Mouse (Mus musculus): ENCODE measurements around the gene Abcc1.
A peak's percentile ranks its signal among the peaks of the same experiment; 100 is the strongest.

Gene Abcc1

DNA sequence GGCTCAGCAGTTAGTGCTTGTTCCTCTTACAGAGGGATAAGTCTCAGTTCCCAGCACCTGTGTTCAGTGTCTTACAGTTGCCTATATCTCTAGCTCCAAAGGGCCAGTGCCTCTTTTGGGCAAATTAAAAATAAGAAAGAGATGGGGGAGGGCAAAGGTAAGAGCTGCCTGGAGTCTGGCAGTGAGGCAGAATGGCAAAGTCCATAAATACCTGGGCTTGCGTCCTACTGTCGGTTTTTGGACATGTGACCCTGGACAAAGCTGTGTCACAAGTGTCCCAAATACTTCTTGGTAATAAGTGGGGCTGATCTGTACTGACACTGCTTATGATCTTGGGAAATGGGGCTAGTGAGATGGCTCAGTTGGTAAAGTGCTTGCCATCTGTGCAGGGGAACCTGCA lies 113.6 kb downstream of the Abcc1 start:
- Histone ChIP-seq H3K27me3 (ENCODE audit: insufficient read depth, low read length) (no peaks in the 10 kb centered on the region), H3K9me3 (ENCODE audit: low read length) (peaks cover 10% of the 10 kb centered on the region), H3K4me1 (replicated peaks; ENCODE audit: low read depth, low read length) (no peaks in the 10 kb centered on the region), H3K36me3 (ENCODE audit: insufficient read depth, low read length) (peaks cover 53% of the 10 kb centered on the region), H3K4me3 (replicated peaks; ENCODE audit: low read length) (no peak overlapping the region)
- TF ChIP-seq NANOG (IDR thresholded peaks at IDR 0.05; ENCODE audit: borderline replicate concordance, low read length), result no peak
- TF ChIP-seq CTCF (conservative IDR thresholded peaks at IDR 0.05; ENCODE audit: low read length), result no peak
- no peak for TF ChIP-seq POU5F1 (IDR thresholded peaks at IDR 0.05; ENCODE audit: borderline replicate concordance, low read length)

DNA sequence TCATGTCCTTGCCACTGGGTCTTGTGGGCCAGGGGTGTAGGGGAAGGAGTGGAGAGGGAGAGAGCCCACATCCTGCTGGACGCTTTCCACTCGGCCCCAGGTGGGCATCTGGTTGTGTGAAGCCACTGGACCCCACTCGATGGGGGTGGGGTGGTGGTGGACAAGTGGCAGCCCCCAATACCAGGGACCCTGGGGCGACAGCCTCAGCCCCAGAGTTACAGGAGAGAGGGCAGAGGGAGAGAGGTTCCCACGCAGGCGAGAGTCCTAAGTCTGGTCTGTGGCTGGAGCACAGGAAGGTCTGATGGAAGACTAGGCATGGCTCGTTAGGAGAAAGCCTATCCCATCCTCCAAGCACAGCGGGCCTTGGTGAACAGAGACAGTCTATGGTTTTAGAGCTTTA lies 114.7 kb downstream of the Abcc1 start:
- peaks cover 19% of the 10 kb centered on the region for H3K9me3 ChIP-seq (ENCODE audit: low read length)
- TF ChIP-seq CTCF (conservative IDR thresholded peaks at IDR 0.05; ENCODE audit: low read length), result no peak
- TF ChIP-seq NANOG (IDR thresholded peaks at IDR 0.05; ENCODE audit: borderline replicate concordance, low read length), result no peak
- no peak for TF ChIP-seq POU5F1 (IDR thresholded peaks at IDR 0.05; ENCODE audit: borderline replicate concordance, low read length)
- no peaks in the 10 kb centered on the region for H3K27me3 ChIP-seq (ENCODE audit: insufficient read depth, low read length)
- H3K4me1 ChIP-seq (replicated peaks; ENCODE audit: low read depth, low read length), result no peaks in the 10 kb centered on the region
- peaks cover 43% of the 10 kb centered on the region for H3K36me3 ChIP-seq (ENCODE audit: insufficient read depth, low read length)
- H3K4me3 ChIP-seq (replicated peaks; ENCODE audit: low read length), result no peak overlapping the region

DNA sequence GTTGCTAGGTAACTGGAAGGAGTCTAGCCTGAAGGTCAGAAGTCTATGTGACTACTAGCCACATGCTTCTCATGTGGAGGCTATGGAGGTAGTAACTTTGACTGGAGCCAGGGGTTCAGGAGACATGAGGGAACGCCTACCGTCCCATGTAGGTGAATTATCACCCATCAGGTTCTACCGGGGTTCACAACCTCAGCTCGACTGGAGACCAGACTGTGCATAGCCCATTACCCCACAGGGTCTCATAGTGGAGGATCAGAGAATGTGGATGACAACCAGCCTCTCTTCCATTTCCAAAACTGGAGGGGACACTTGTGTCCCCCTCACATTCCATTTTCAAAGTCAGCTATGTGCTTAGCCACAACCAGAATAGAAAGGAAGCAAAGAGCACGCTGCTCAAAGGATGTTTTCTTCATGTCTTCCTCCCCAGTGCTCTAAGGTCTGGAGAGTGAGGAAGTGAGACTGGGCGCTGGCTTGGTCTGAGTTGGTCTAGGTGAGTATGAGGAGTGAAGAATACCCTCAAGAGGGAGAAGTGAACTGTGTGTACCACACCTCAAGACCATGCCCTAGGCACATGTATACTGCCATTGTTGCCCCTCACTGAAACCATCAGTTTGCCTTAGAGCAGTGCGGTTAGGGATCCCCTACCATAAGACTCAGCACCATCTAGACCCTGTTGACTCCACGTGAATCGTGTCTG lies 115.5 kb downstream of the Abcc1 start:
- Histone ChIP-seq H3K9me3 (ENCODE audit: low read length) (peaks cover 25% of the 10 kb centered on the region), H3K27me3 (ENCODE audit: insufficient read depth, low read length) (no peaks in the 10 kb centered on the region), H3K4me3 (replicated peaks; ENCODE audit: low read length) (no peak overlapping the region), H3K36me3 (ENCODE audit: insufficient read depth, low read length) (peaks cover 35% of the 10 kb centered on the region), H3K4me1 (replicated peaks; ENCODE audit: low read depth, low read length) (no peaks in the 10 kb centered on the region)
- no peak for TF ChIP-seq POU5F1 (IDR thresholded peaks at IDR 0.05; ENCODE audit: borderline replicate concordance, low read length)
- no peak for TF ChIP-seq CTCF (conservative IDR thresholded peaks at IDR 0.05; ENCODE audit: low read length)
- TF ChIP-seq NANOG (IDR thresholded peaks at IDR 0.05; ENCODE audit: borderline replicate concordance, low read length), result no peak

DNA sequence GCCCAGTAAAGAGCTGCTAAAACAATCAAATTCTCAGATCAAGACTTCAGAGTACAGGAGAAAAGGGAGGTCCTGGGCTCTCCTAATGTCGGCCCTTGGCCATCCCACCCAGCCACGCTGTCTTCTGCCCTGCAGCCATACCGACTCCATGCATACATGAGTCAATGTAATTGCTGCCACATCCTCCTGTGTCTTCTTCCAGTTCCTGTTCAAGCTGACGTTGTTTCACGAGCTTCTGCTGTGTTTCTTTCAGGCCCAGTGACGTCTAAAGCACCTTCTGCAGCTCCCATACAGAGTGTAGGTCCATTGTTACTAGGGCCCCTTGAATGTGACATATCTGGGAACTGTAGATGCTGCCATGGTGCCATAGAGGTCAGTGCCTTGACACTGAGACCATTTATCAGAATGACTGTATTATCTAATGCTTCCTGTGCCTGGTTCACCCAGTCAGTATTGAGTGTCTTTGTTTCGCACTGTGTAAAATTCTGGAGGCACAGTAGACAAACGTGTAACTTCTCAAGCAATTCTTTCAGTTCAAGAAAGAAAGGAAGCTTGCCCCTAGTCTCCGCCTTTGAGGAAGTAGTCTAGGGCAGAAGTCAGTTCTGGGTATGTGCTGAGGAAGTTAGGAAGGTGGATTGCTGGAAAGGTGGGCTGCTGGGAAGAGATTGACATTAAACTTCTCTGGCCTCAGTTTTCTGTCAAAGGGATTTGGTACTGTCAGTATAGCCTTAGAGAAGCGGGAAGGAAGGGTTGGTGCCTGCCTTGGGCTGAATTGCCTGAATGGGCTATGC lies 116.3 kb downstream of the Abcc1 start:
- TF ChIP-seq POU5F1 (IDR thresholded peaks at IDR 0.05; ENCODE audit: borderline replicate concordance, low read length) (no peak), CTCF (conservative IDR thresholded peaks at IDR 0.05; ENCODE audit: low read length) (no peak), NANOG (IDR thresholded peaks at IDR 0.05; ENCODE audit: borderline replicate concordance, low read length) (no peak)
- H3K27me3 ChIP-seq (ENCODE audit: insufficient read depth, low read length), result no peaks in the 10 kb centered on the region
- H3K9me3 ChIP-seq (ENCODE audit: low read length), result peaks cover 25% of the 10 kb centered on the region
- no peak overlapping the region for H3K4me3 ChIP-seq (replicated peaks; ENCODE audit: low read length)
- H3K36me3 ChIP-seq (ENCODE audit: insufficient read depth, low read length), result peaks cover 26% of the 10 kb centered on the region
- H3K4me1 ChIP-seq (replicated peaks; ENCODE audit: low read depth, low read length), result no peaks in the 10 kb centered on the region

DNA sequence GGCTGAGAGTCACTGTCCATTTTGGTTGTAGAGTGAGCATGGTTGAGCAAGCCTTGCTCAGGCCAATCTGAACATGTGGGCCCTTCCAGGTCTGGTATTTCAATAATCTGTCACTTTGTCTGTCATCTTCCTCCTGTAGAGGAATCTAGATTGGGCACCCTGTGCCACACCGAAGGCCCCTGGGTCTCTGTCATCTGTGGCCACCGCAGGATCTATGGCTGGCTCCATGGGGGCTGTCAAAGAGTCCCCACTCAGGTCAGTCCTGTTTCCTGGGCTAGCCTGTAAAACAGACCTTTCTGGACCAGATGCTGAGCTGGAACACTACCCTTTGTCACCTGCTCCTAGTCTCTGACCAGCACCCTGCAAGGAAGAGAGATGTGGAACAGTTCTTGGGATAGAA lies 118.3 kb downstream of the Abcc1 start:
- Histone ChIP-seq H3K4me3 (replicated peaks; ENCODE audit: low read length) (no peak overlapping the region), H3K36me3 (ENCODE audit: insufficient read depth, low read length) (peaks cover 9% of the 10 kb centered on the region), H3K4me1 (replicated peaks; ENCODE audit: low read depth, low read length) (no peaks in the 10 kb centered on the region), H3K27me3 (ENCODE audit: insufficient read depth, low read length) (no peaks in the 10 kb centered on the region), H3K9me3 (ENCODE audit: low read length) (peaks cover 25% of the 10 kb centered on the region)
- TF ChIP-seq POU5F1 (IDR thresholded peaks at IDR 0.05; ENCODE audit: borderline replicate concordance, low read length) (no peak), CTCF (conservative IDR thresholded peaks at IDR 0.05; ENCODE audit: low read length) (no peak), NANOG (IDR thresholded peaks at IDR 0.05; ENCODE audit: borderline replicate concordance, low read length) (no peak)

DNA sequence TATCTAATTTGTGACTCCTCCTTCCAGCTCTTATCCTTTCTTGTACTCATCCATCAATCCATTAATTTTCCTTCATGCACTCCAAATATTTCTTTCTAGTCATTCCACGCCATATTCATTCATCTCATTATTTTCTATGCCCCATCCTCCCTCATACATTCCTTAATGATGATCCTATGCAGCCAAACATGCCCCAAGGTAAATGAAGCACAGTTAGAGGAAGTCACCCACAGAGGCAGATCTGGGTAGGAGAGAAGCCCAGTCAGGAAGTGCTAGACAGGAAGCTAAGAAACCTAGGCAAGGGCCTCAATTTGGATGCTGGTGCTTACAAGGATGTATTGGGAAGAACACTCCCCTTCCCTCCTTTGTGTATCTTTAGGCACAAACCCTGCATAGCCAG lies 121.9 kb downstream of the Abcc1 start:
- H3K9me3 ChIP-seq (ENCODE audit: low read length), result peaks cover 39% of the 10 kb centered on the region
- no peak for TF ChIP-seq CTCF (conservative IDR thresholded peaks at IDR 0.05; ENCODE audit: low read length)

DNA sequence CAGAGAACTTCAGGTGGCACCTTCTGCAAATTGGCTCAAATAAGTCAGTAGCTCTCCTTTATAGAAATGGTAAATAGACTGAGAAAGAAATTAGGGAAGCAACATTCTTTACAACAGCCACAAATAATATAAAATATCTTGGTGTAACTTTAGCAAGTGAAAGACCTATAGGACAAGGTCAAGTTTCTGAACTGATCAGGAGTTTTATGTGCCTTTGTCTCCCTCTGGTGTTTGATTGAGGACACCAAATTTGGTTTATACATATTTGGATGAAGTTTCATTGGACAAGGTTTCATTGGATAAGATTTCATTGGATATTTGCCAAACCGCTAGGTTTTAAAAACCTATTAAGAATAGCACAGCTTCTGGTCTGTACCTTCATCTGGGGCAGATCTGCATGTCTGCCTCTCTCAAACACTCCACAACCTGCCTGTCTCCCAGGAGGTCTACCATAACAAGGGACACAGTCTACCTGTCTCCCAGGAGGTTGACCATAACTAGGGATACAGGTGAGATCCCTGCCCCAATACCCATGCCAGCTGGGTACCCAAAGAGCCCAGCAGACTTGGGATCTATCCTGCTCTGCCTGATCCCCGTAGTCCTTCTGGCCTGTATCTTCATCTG lies 132.2 kb downstream of the Abcc1 start:
- no peaks in the 10 kb centered on the region for H3K4me1 ChIP-seq (replicated peaks; ENCODE audit: low read depth, low read length)
- no peaks in the 10 kb centered on the region for H3K36me3 ChIP-seq (ENCODE audit: insufficient read depth, low read length)
- TF ChIP-seq CTCF (conservative IDR thresholded peaks at IDR 0.05; ENCODE audit: low read length) (peak; percentile 23), NANOG (IDR thresholded peaks at IDR 0.05; ENCODE audit: borderline replicate concordance, low read length) (no peak)

More for the DNA sequence above, 121.9 kb downstream of the Abcc1 start:
- Histone ChIP-seq H3K36me3 (ENCODE audit: insufficient read depth, low read length) (no peaks in the 10 kb centered on the region), H3K27me3 (ENCODE audit: insufficient read depth, low read length) (no peaks in the 10 kb centered on the region), H3K4me3 (replicated peaks; ENCODE audit: low read length) (no peak overlapping the region), H3K4me1 (replicated peaks; ENCODE audit: low read depth, low read length) (no peaks in the 10 kb centered on the region)

DNA sequence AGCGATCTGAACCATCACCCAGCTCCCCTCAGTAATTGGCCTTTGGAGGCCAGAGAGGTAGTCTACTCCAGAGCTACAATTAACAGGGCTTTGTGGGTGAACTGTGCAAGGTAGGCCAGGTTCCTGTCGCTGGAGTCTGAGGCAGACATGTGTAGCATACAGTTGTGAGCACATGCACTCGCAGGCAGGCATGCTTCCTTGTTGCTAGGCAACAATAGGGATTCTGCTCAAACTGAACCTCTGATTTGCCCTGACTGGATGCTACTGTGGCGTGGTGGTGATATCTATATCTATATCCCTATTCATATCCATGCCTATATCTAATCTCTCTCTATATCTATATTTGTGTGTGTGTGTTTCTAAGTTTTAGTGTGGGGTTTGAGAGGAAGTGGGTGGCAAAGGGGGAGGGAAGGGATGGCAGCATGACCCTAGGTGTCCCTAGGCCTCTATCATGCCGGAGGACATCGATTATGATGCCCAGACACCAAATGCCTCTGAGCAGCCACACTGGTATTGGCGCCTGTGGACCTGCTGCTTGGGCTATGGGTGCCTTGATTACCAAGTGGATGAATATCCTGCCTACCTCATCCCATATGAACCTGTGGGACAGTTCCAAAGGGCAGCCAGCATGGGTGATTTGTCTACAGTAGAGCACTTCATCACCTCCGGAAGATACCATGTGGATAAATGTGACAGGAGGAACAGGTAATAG lies 140.4 kb downstream of the Abcc1 start:
- Histone ChIP-seq H3K27me3 (ENCODE audit: insufficient read depth, low read length) (no peaks in the 10 kb centered on the region), H3K9me3 (ENCODE audit: low read length) (no peaks in the 10 kb centered on the region), H3K4me3 (replicated peaks; ENCODE audit: low read length) (no peak overlapping the region), H3K4me1 (replicated peaks; ENCODE audit: low read depth, low read length) (no peaks in the 10 kb centered on the region), H3K36me3 (ENCODE audit: insufficient read depth, low read length) (no peaks in the 10 kb centered on the region)
- TF ChIP-seq POU5F1 (IDR thresholded peaks at IDR 0.05; ENCODE audit: borderline replicate concordance, low read length), result no peak
- TF ChIP-seq NANOG (IDR thresholded peaks at IDR 0.05; ENCODE audit: borderline replicate concordance, low read length), result no peak
- no peak for TF ChIP-seq CTCF (conservative IDR thresholded peaks at IDR 0.05; ENCODE audit: low read length)

More for the DNA sequence above, 132.2 kb downstream of the Abcc1 start:
- Histone ChIP-seq H3K9me3 (ENCODE audit: low read length) (no peaks in the 10 kb centered on the region), H3K27me3 (ENCODE audit: insufficient read depth, low read length) (no peaks in the 10 kb centered on the region), H3K4me3 (replicated peaks; ENCODE audit: low read length) (no peak overlapping the region)
